Mouse (Mus musculus) embryo, embryonic 11 days (tissue): ENCODE data around the gene Gm37240.

Experiments used
- DNase-seq: peaks from one replicate; pipeline ENCODE4 v3.0.0-alpha.2; 2015

The Gm37240 gene

GRCm38 (mm10) chr3:85551352-85551751 lies 336.0 kb downstream of the Gm37240 start:
- DNase-seq = no peak

DNA sequence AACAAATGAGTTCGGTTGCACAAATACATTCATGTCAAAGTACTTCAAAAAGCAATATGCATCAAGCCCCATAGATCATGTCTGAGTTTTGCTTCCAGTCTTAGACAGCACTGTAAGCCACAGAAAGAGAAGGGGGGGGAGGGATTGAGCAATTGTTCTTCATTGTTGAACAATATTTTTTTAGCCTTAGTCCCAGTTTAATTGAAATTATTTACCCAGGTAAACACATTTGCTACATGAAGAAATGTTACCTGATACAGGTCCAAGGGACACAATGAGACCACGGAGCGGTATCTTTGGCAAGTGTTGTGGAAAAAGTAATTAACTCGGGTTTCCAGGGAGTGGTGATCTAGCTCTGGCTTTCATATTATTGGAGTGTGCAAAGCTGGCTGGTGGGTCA lies 337.0 kb downstream of the Gm37240 start:
- no peak for DNase-seq

GRCm38 (mm10) chr3:85543652-85544051 lies 343.7 kb downstream of the Gm37240 start:
- peak; percentile 38 for DNase-seq

- DNase-seq = no peak
Measured at GRCm38 (mm10) chr3:85542765-85543164, 344.6 kb downstream of the Gm37240 start.

DNA sequence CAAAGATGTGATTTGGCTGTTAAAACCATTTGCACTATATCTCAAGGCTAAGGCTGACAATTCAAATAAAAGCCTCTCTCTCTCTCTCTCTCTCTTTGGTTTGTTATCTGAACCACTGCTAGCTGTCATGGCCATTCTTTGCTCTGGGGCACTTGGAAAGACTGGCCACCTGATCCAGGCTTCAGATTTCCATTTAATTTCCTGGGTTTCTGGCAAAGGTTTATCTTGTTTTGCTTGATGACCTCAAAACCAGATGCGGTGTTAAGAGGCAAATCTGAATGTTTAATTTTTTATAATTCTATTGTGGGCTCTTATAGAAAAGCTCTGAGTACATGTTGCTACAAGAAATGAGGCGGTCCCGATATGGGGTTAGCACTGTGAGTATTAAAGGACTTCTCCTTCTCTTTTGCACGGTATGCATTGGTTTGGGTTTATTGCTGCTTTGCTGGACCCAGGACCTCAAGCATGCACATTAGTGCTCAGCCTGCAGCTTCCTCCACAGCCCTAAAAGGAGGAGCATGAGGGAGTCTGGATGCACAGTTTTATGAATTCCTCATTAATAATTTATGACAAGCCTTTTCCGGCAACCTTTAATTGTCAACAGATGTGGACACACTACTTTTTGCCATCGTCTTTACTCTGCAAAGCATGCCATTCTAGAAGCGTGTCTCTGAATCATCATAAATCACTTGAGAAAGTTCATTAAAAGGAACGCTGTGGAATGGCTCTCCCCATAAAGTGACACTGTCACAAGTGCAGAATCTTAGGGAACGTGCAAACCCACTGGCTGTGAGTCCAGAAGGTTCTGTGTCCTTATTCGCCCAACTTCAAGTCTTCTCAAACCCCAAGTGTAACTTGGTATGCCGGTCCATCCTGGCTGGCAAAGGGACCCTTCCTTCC lies 351.4 kb downstream of the Gm37240 start:
- DNase-seq = peak; percentile 23

- no peak for DNase-seq
Measured at GRCm38 (mm10) chr3:85535042-85535441, 352.3 kb downstream of the Gm37240 start.

DNA sequence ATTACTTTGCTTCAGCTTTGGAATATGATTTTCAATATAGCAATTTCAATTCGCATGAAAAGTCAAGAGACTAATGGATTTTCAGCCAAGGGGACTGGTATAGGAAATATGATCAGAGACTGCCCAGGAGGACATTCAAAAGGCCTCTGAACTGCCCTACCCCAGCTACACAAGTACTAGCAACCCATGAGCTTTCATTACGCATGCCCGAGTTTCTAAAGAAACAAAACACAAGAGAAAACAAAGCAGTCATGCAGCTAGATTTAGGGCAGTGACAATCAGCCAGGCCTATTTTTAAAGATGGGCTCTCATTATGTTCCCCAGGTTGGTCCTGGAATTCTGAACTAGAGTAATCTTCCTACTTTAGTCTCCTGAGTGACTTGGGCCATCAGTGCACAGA lies 354.9 kb downstream of the Gm37240 start:
- no peak for DNase-seq

DNA sequence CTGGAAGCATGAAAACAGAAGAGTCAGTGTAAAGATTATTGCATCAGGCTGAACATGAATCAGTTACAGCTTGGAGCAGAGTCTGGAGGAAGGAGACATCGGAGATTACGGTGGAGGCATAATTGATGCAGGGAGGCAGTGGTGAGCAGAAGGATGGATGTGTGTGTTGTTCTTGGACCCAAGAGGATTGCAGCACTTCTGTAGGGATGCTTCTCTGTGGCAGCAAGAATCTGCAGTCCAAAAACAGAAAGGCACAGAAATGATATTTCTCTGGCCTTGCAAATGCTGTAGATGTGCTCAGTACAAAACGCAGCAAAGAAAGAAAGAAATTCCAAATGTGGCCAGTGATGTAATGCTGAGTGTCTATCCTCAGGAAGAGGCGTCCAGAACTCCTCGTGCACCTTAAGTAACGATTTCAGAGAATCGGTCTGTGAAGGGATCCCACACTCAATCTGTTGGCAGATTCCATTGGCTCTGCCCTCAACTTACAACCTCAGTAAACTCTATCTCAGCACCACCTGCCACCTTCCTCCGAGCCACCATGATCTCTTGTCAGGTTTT lies 356.6 kb downstream of the Gm37240 start:
- DNase-seq = no peak

DNA sequence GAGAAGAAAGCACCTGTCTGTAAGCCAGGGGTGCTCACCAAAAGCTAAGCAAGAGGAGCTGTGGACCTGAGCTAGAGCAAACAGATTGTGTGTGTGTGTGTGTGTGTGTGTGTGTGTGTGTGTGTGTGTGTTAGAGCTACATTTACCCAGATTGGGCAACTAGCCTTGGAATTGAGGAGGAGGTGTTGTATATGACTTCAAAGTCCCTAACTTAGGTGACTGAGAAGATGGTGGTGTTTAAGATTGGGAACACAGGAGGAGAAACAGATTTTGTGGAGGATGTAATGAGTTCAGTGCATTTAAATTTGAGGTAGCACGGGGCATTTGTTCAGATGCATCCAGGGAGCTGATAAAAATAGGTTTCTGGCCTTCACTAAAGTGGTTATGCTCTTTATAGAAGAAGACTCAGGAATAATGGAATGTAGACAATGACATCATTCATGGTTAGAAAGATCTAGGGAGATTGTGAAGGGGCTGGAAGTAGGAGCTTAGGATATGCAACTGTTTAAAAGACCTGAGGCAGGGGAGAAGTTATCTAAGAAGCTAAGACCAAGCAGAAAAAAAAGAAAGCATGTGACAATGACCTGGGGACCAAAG lies 365.9 kb downstream of the Gm37240 start:
- no peak for DNase-seq

GRCm38 (mm10) chr3:85518668-85519067 lies 368.6 kb downstream of the Gm37240 start:
- DNase-seq = no peak

- no peak for DNase-seq
Measured at GRCm38 (mm10) chr3:85518072-85518471, 369.2 kb downstream of the Gm37240 start.

DNA sequence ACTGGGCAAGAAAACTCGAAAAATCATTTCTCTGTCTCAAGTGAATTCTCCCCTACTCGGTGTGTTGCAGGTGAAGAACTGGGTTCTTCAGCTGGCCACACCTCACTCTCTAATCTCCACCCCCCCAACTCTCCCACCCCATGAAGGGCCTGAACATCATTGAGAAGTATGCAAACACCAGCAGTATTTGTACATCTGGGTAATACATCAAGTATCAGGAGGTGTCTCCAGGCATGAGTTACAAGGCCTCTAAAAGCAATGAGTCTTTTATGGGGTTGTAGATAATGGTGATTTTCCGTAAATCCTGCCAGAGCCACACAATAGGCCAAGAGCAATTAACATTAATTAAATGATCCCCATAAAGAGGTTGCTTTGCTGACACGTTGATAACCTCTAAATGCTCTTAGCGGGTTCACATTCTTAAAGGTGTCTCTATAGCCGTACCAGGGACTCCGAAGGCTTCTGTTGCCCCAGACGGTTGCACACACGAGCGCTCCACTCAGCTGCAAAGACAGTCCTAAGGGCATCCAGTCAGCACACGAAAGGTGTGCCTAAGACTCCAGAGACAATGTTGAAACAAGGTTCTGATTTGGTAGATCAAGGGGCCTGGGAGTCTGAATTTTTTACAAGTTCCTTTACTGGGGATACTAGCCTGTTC lies 370.4 kb downstream of the Gm37240 start:
- no peak for DNase-seq

DNA sequence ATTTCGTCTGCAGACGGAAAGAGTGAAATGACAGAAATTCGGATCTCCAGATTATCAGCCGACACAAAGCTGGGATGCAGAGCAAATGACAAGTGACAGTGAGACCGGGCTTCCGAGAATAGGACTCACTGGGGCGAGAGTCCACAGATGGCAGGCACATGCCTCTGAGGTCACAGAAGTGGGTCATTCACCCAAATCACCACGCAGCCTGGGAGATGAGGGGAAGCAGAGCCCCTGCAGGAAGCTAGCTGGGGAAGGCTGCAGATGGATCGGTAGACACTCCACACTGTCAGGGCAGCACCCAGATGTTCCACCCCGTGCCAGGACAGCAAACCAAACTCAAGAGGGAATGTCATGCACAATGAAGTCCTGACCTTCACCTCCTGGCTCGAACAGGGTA lies 372.6 kb downstream of the Gm37240 start:
- no peak for DNase-seq

GRCm38 (mm10) chr3:85508717-85509279 lies 378.5 kb downstream of the Gm37240 start:
- DNase-seq = no peak

- DNase-seq = no peak
Measured at GRCm38 (mm10) chr3:85500096-85500495, 387.2 kb downstream of the Gm37240 start.

DNA sequence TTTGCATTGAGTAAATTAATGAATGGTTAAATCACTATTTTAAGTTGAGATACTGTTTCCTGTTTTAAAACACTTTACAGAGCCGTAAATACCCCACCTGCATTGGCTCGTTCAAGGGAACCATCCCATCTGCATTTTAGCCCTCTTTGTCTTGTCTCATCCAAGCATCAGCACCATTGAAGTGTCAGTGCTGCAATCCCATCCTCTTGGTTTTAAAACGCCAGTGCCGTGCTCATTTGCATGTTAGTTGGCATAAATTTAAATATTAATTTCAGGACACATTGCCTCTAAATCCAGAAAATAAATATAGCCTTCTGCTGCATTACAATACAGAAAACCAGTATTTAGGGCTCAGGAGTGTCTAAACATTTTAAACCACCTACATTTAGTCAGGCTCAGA lies 391.2 kb downstream of the Gm37240 start:
- no peak for DNase-seq

DNA sequence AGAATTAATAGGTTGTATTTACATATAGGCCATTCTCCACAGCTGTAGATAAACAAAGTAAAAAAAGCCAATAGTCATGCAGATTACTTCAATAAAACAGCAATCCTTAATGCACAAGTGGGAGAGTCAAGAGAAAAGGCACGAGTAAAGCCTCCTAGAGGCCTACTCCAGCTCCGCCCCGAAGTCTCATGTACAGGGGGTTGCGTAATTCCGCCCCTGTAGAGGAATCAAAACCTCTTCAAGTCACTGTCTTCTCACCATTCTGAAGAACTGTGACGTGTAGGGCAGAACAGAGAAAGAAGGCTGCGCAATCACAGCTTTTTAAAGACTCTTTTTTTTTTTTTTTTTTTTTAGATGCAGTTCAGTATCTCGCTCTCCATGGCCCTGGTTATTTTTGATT lies 393.5 kb downstream of the Gm37240 start:
- no peak for DNase-seq

DNA sequence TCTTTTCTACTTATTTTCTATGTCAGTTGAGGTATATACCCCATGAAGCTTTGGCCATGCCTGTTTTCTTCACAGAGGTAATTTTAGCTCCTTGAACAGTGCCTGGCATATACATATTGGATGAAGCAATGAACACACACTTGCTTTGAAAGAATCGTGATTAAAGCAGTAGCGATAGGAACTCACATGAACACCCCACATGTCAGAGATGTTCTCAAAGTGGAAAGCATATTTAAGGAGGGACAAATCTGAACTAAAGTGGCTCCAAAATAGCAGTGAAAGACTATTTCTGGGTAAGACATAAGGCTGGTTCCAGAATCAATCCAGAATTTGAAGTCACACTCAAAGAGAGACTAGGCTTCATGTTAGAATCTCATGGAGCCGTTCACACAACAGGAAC lies 397.1 kb downstream of the Gm37240 start:
- DNase-seq = no peak

- DNase-seq = no peak
Measured at GRCm38 (mm10) chr3:85487379-85487778, 399.9 kb downstream of the Gm37240 start.

DNA sequence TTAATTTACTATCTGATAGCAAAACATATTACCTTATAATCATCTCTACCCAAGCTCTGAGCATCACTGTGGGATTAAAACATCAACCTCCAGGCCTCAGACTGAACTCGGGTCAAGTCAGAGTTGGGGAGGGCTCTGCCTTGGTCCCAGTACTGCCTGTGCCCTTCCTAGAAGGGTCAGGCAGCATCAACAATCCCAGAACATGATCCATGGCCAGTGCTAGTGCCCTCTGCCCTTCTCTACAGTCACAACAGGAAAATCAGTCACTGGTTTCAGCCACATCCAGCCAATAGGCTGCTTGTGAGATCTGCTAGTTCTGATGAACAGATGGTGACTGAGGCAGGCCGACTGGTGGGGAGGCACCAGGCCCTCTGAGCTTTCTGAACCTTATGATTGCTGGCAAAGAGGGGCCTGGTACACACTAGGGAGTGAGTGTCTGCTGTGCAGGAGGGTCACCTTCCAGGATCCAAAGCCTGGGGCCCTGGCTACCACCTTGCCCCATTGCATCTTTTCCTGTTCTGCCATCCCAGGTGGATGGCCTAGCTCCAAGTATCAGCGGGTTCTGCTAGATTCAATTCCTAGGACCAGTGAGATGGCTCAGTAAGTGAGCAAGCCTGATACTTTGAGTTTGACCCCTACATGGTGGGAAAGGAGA lies 401.7 kb downstream of the Gm37240 start:
- peak; percentile 43 for DNase-seq

DNA sequence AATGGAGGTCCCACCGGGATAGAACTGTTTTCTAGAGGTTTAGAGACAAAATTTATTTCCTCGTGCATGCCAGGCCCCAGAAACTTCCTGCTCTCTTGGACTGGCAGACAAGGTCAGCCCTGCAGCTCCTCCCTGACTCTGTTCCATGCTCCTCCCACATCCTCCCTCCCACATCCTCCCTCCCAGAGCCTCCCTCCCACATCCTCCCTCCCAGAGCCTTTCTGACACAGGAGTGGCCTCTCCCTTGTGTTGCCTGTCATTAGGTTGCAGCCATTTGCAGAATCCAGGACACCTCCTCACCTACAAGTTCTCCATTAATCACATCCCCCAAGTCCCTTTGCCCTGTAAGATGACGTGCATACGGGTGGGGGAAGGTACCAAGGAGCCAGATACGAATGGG lies 404.7 kb downstream of the Gm37240 start:
- DNase-seq = peak; percentile 47

- DNase-seq = no peak
Measured at GRCm38 (mm10) chr3:85480638-85481037, 406.7 kb downstream of the Gm37240 start.

- no peak for DNase-seq
Measured at GRCm38 (mm10) chr3:85478731-85479130, 408.6 kb downstream of the Gm37240 start.
